Mouse (Mus musculus): Measurements from ENCODE around the gene Trrap.

Gene Trrap

GRCm38 (mm10) chr5:144870782-144871181, 103.2 kb downstream of the Trrap start:
- no peak for DNase-seq (ENCODE audit: low spot score in 2 of 2)

- no peak for DNase-seq (ENCODE audit: low spot score in 2 of 2)
These were observed 104.2 kb downstream of the Trrap start for GRCm38 (mm10) chr5:144871775-144872174.

GRCm38 (mm10) chr5:144872326-144872725, 104.8 kb downstream of the Trrap start:
- no peak for DNase-seq (ENCODE audit: low spot score in 2 of 2)

- DNase-seq (ENCODE audit: low spot score in 2 of 2) = no peak
These were observed 105.3 kb downstream of the Trrap start for GRCm38 (mm10) chr5:144872867-144873266.

GRCm38 (mm10) chr5:144875227-144875626, 107.7 kb downstream of the Trrap start:
- no peak for DNase-seq (ENCODE audit: low spot score in 2 of 2)

GRCm38 (mm10) chr5:144875892-144876291, 108.4 kb downstream of the Trrap start:
- DNase-seq (ENCODE audit: low spot score in 2 of 2) = peak in 1 of 2 experiments; percentile 27

- DNase-seq (ENCODE audit: low spot score in 2 of 2) = no peak
These were observed 109.5 kb downstream of the Trrap start for GRCm38 (mm10) chr5:144877021-144877420.

GRCm38 (mm10) chr5:144881670-144882399, 114.3 kb downstream of the Trrap start:
- no peak for DNase-seq (ENCODE audit: low spot score in 2 of 2)

GRCm38 (mm10) chr5:144884629-144885217, 117.2 kb downstream of the Trrap start:
- no peak for DNase-seq (ENCODE audit: low spot score in 2 of 2)

- no peak for DNase-seq (ENCODE audit: low spot score in 2 of 2)
These were observed 118.6 kb downstream of the Trrap start for GRCm38 (mm10) chr5:144885968-144886650.

GRCm38 (mm10) chr5:144891276-144891675, 123.7 kb downstream of the Trrap start:
- DNase-seq (ENCODE audit: low spot score in 2 of 2) = no peak

- no peak for DNase-seq (ENCODE audit: low spot score in 2 of 2)
These were observed 130.3 kb downstream of the Trrap start for GRCm38 (mm10) chr5:144897881-144898280.

- DNase-seq (ENCODE audit: low spot score in 2 of 2) = no peak
These were observed 131.0 kb downstream of the Trrap start for GRCm38 (mm10) chr5:144898448-144899052.

GRCm38 (mm10) chr5:144901035-144901434, 133.5 kb downstream of the Trrap start:
- DNase-seq (ENCODE audit: low spot score in 2 of 2) = no peak

- no peak for DNase-seq (ENCODE audit: low spot score in 2 of 2)
These were observed 134.3 kb downstream of the Trrap start for GRCm38 (mm10) chr5:144901791-144902190.

GRCm38 (mm10) chr5:144904356-144905134, 137.0 kb downstream of the Trrap start:
- DNase-seq (ENCODE audit: low spot score in 2 of 2) = no peak

- no peak for DNase-seq (ENCODE audit: low spot score in 2 of 2)
These were observed 140.1 kb downstream of the Trrap start for GRCm38 (mm10) chr5:144907591-144907990.

Measured in spleen, postnatal 36 days (tissue).